Mouse (Mus musculus) thymus, adult 2 months (tissue): ENCODE results near the gene Kcnab3. TPM values are rescaled to one million over a fixed set of nuclear protein-coding genes. Genes with fewer than 3 reads are reported as not detected.
"Not testable (repeated sequence)": the region's sequence is repeated elsewhere in the genome, so short reads cannot be mapped to it uniquely, and the experiment has no call there.

Experiments
- DNase-seq: peaks from one replicate; pipeline ENCODE4 v3.0.0; 2021
- H3K27ac ChIP-seq: fragments of 200-500 bp; 2 replicates; pipeline ENCODE4 v1.5.1; 2012; ENCODE audit warnings: low read length, control low read depth; ENCODE audit not compliant: control insufficient read depth, insufficient read depth
- H3K27me3 ChIP-seq: fragments of 200-500 bp; 2 replicates; pipeline ENCODE4 v1.6.1; 2012; ENCODE audit warnings: mild to moderate bottlenecking, low read length, moderate library complexity, mixed read lengths; ENCODE audit not compliant: control insufficient read depth, insufficient read depth
- H3K36me3 ChIP-seq: fragments of 200-500 bp; 2 replicates; pipeline ENCODE4 v1.6.1; 2012; ENCODE audit warnings: mild to moderate bottlenecking, low read length, moderate library complexity; ENCODE audit not compliant: control insufficient read depth, insufficient read depth
- H3K4me1 ChIP-seq: fragments of 200-500 bp; replicated peaks from 2 replicates; pipeline ENCODE4 v1.6.1; 2012; ENCODE audit warnings: low read length; ENCODE audit not compliant: control insufficient read depth, insufficient read depth
- H3K4me3 ChIP-seq: fragments of 200-500 bp; 2 replicates; pipeline ENCODE4 v1.5.1; 2012; ENCODE audit warnings: mild to moderate bottlenecking, low read length, control low read depth, moderate library complexity; ENCODE audit not compliant: control insufficient read depth, insufficient read depth
- CTCF ChIP-seq: fragments of 200-500 bp; IDR thresholded peaks from 2 replicates; pipeline ENCODE4 v1.5.1; 2012; ENCODE audit warnings: mild to moderate bottlenecking, control low read depth, low read length, moderate library complexity, borderline replicate concordance; ENCODE audit not compliant: control insufficient read depth, poor library complexity, insufficient read depth; ENCODE audit errors: extremely low read depth
- POLR2A ChIP-seq: fragments of 200-500 bp; IDR thresholded peaks from 2 replicates; pipeline ENCODE4 v1.6.1; 2012; ENCODE audit warnings: mild to moderate bottlenecking, low read length, control low read depth, moderate library complexity; ENCODE audit not compliant: control insufficient read depth, poor library complexity, insufficient read depth; ENCODE audit errors: extremely low read depth
- WGBS: fragments of 180-500 bp; shearing (Covaris S2); methylation state at CpG from one replicate; pipeline ENCODE4 v1.1.7; 2018; 5-methylcytosine and 5-hydroxymethylcytosine counted together
- polyA plus RNA-seq: library from polyadenylated mRNA; depleted of rRNA; stranded (reverse); fragments of >200 nt; gene quantifications from 2 replicates; pipeline ENCODE4 v1.2.3, GENCODE M21; 2012

Gene Kcnab3
- polyA plus RNA-seq, 1 experiment, result 2.9 TPM

DNA sequence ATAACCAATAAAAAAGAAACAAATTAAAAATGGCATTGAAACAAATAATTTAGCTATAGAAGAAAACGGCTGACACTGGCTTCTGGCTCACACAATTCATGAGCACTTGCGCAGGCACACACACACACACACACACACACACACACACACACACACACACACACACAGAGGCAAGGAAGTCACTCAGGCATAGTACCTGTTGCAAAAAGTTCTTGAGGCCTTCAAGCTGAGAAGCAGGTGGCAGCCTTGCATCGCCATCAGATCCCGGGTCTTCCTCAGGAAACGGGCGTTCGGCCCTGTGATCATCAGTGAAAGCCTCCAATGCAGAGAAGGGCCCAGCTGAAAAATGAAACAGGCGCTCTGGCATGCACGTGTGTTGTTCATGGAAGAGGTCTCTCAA, 20.8 kb upstream of the Kcnab3 start:
- Histone ChIP-seq H3K4me3 (no peak overlapping the region), H3K4me1 (no peaks in the 10 kb centered on the region), H3K27me3 (no peaks in the 10 kb centered on the region), H3K36me3 (peaks cover 54% of the 10 kb centered on the region), H3K27ac (no peak overlapping the region)
- 93% methylated on average over 9 of the region's 9 CpGs for WGBS
- TF ChIP-seq CTCF, result no peak
- TF ChIP-seq POLR2A, result no peak
- DNase-seq, result no peak

DNA sequence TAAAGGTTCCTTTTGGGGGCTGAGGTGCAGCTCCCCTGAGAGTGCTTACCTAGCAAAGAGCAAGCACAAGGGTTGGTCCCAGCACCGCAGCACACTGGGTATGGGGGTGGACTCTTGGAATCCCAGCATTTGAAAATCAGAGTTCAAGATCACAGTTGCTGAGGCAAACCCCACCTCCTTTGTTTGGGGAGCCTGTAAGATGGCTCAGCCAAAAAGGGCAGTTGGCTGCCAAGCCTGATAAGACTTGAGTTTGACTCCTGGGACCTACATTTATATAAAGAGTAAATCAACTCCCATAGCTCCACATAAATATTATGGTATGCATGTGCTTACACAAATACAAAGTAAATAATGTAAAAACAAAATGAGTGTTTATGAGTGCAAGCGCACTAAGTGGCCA, 20.0 kb upstream of the Kcnab3 start:
- Histone ChIP-seq H3K27ac (no peak overlapping the region), H3K4me1 (no peaks in the 10 kb centered on the region), H3K36me3 (peaks cover 61% of the 10 kb centered on the region), H3K4me3 (no peak overlapping the region), H3K27me3 (no peaks in the 10 kb centered on the region)
- DNase-seq, result no peak
- TF ChIP-seq POLR2A (no peak), CTCF (no peak)
- 100% methylated on average over 2 of the region's 2 CpGs for WGBS

DNA sequence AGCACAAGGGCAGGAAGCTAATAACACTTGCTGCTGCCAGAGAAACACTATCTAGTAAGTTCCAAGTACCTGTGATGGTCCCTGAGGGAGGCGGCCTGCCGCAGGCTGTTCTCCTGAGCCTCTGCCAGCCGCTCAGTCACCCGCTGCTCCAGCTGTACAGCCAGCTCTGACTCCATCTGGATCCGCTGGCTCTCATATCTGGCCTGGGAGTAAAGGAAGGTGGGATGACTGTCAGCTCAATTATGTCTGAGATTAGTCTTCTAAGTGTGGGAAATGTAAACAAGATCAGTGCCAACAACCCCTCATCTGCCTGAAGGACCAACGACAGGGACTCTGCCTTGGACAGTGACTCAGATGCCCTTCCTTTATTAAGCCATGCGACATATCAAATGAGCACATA, 14.8 kb upstream of the Kcnab3 start:
- DNase-seq, result no peak
- WGBS, result 92% methylated on average over 7 of the region's 7 CpGs
- no peak overlapping the region for H3K4me3 ChIP-seq
- no peaks in the 10 kb centered on the region for H3K4me1 ChIP-seq
- peaks cover 43% of the 10 kb centered on the region for H3K36me3 ChIP-seq
- H3K27me3 ChIP-seq, result no peaks in the 10 kb centered on the region
- no peak for TF ChIP-seq POLR2A
- TF ChIP-seq CTCF, result no peak
- H3K27ac ChIP-seq, result no peak overlapping the region

DNA sequence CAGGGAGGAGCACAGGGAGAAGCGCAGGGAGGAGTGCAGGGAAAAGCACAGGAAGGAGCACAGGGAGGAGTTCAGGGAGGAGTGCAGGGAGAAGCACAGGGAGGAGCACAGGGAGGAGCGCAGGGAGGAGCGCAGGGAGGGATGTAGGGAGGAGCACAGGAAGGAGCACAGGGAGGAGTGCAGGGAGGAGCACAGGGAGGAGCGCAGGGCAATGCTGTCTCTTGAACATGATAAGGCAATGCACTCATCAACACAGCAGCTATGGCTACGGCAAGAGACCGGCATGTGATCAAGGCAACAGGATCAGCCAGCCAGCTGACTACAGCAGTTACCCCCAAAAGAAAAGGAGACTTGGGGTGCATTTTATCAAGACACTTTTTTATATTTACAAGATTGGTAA, 9.7 kb upstream of the Kcnab3 start:
- no peak for TF ChIP-seq CTCF
- no peak for TF ChIP-seq POLR2A
- 0 out of 2 replicates have a peak, but pooled peaks cover 3% of the 10 kb centered on the region for H3K4me1 ChIP-seq
- no peak overlapping the region for H3K4me3 ChIP-seq
- no peaks in the 10 kb centered on the region for H3K27me3 ChIP-seq
- 100% methylated on average over 6 of the region's 6 CpGs for WGBS
- no peak overlapping the region for H3K27ac ChIP-seq
- no peak for DNase-seq
- H3K36me3 ChIP-seq, result peaks cover 7% of the 10 kb centered on the region; the same call in 1 of the 2 replicates

DNA sequence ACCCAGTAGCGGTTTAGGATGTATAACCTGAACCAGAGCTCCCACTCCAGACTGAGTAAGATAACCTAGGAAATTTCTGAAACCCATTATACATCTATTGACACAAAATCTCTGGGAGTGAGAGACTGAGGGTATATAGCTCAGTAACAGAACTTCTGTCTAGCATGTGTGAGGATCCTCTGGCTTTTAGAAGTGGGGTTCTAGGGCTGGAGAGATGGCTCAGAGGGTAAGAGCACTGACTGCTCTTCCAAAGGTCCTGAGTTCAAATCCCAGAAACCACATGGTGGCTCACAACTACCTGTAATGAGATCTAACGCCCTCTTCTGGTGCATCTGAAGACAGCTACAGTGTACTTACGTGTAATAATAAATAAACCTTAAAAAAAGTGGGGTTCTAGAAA, 8.1 kb upstream of the Kcnab3 start:
- DNase-seq, H3K4me3 ChIP-seq, H3K36me3 ChIP-seq, H3K27ac ChIP-seq, H3K27me3 ChIP-seq: not testable (repeated sequence)
- WGBS, result 98% methylated on average over 3 of the region's 3 CpGs
- peaks cover 16% of the 10 kb centered on the region for H3K4me1 ChIP-seq

DNA sequence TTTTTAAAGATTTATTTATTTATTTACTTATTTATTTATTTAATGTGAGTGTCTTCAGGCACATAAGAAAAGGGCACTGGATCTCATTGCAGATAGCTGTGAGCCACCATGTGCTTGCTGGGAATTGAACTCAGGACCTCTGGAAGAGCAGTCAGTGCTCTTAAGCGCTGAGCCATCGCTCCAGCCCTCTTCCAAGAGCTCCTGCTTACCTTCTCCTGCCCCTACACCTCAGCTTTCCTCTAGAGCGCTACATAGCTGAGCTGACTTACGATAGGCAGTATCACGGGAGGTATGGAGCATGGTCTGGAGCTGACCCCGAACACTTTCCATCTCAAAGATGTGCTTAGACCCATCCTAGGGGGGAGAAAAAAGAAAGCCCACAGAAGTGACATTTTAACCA, 4.5 kb upstream of the Kcnab3 start:
- no peaks in the 10 kb centered on the region for H3K27me3 ChIP-seq
- 0 out of 2 replicates have a peak, but pooled peaks cover 5% of the 10 kb centered on the region for H3K36me3 ChIP-seq
- no peak overlapping the region for H3K27ac ChIP-seq
- TF ChIP-seq POLR2A, result no peak
- TF ChIP-seq CTCF, result no peak
- peaks cover 35% of the 10 kb centered on the region for H3K4me1 ChIP-seq
- 93% methylated on average over 6 of the region's 6 CpGs for WGBS
- DNase-seq, result no peak
- H3K4me3 ChIP-seq, result no peak overlapping the region

DNA sequence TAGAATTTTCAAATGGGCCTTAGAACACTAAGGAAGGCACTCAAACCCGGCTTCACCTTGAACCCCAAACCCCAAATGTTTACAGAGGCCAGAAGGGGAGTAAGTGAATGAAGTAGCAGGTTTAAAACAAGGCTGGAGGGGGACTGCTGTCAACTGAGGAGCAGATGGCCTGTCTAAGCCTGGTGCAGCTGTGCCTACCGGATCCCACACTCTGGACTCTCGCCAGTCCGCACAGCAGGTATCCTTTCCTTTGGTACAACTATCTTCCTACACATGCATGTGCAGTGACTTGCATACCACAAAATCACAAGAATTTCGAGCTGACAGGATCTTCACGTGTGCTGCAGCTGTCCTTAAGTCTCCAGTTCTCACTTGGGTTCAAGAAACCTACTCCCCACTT, 4.0 kb upstream of the Kcnab3 start:
- H3K4me1 ChIP-seq, result peaks cover 39% of the 10 kb centered on the region
- H3K36me3 ChIP-seq, result 0 out of 2 replicates have a peak, but pooled peaks cover 5% of the 10 kb centered on the region
- H3K27ac ChIP-seq, result no peak overlapping the region
- WGBS, result 15% methylated on average over 6 of the region's 6 CpGs
- TF ChIP-seq CTCF, result no peak
- TF ChIP-seq POLR2A, result no peak
- no peak overlapping the region for H3K4me3 ChIP-seq
- DNase-seq, result no peak
- H3K27me3 ChIP-seq, result no peaks in the 10 kb centered on the region
